Mouse (Mus musculus): ENCODE results near the gene Pafah1b3. TPM values are rescaled to one million over a fixed set of nuclear protein-coding genes. Genes with fewer than 3 reads are reported as not detected.

Pafah1b3 gene
- polyA plus RNA-seq, 1 experiment, result 37.1 TPM

DNA sequence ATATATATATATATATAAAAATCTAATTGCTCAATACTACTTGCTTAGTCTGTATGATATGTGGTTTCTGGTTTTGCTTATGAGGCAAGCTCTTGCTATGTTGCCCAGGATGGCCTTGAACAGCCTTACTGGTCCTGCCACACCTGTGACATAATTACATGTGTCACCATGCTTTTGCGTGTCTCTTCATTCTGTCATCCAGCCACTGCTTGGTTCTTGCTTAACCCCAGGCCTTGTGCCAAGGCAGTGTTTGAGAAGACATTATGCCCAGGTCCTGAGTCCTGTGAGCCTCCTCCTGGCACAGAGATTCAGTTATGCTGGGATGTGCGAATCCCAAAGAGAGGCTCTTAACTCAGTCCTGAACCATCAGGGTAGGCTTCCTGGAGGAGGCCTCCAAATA is 25.4 kb upstream of the Pafah1b3 start:
- TF ChIP-seq POLR2A (IDR thresholded peaks at IDR 0.05; ENCODE audit: control insufficient read depth, low read depth, low read length), result no peak
- no peak for TF ChIP-seq CTCF (IDR thresholded peaks at IDR 0.05; ENCODE audit: control insufficient read depth, insufficient read depth, insufficient replicate concordance, low read depth, low read length)
- no peak overlapping the region for H3K4me3 ChIP-seq (ENCODE audit: control insufficient read depth, low read depth, low read length)
- H3K27ac ChIP-seq (ENCODE audit: control insufficient read depth, insufficient read depth, low read depth, low read length), result no peak overlapping the region

DNA sequence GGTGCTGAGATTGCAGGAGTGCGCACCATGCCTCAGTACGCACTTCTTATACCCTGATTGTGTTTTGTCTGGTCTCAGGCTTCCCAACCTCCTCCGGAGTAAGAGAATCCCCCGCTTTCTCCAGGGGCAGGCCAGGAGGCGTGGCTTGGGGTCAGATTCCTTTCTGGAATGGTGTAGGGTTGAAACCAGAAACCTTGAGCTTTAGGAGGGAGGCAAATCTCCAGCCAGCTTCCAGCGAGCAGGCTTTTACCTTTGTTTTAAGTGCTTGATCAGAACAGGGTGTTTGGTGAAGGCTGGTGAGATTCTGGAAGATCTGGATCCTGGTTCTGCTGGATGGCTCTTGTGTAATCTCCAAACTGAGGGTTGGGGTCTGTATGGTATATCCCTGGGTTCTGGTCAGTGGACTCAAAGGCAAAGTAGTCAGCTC is 24.3 kb upstream of the Pafah1b3 start:
- TF ChIP-seq POLR2A (IDR thresholded peaks at IDR 0.05; ENCODE audit: control insufficient read depth, low read depth, low read length) (no peak), CTCF (IDR thresholded peaks at IDR 0.05; ENCODE audit: control insufficient read depth, insufficient read depth, insufficient replicate concordance, low read depth, low read length) (no peak)

More for the DNA sequence above, 25.4 kb upstream of the Pafah1b3 start:
- H3K4me1 ChIP-seq (ENCODE audit: control insufficient read depth, insufficient read depth, low read length), result peaks cover 14% of the 10 kb centered on the region
- H3K27me3 ChIP-seq (ENCODE audit: control insufficient read depth, insufficient read depth, low read length), result no peaks in the 10 kb centered on the region
- H3K36me3 ChIP-seq (ENCODE audit: control insufficient read depth, insufficient read depth, low read length), result no peaks in the 10 kb centered on the region

DNA sequence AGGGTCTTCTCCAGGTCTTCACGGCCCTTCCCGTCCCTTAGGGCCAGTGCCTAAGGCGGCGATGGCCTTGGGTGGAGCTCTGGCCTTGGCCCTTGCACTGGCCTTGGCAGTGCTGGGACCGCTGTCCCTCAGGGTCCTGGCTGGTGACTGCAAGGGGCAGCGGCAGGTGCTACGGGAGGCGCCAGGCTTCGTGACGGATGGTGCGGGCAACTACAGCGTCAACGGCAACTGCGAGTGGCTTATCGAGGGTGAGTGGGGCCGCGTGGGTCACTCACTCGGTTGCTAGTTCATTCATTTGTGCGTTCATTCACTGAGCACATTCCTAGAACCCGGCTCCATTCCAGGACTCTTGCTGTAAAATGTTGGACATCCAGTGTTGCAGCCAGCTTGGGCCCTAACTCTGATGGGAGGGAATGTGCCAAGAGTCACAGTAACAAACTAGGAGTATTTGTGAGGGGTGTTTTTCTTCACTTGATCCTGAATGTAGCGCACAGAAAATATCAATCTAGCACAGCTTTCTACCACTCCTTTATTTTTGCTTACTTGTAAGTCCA is 19.7 kb upstream of the Pafah1b3 start:
- Histone ChIP-seq H3K27ac (ENCODE audit: control insufficient read depth, insufficient read depth, low read depth, low read length) (peak overlapping the region; percentile 53), H3K4me1 (ENCODE audit: control insufficient read depth, insufficient read depth, low read length) (peaks cover 29% of the 10 kb centered on the region), H3K27me3 (ENCODE audit: control insufficient read depth, insufficient read depth, low read length) (no peaks in the 10 kb centered on the region; the same call in 1 of the 2 replicates), H3K4me3 (ENCODE audit: control insufficient read depth, low read depth, low read length) (peak overlapping the region; percentile 81), H3K36me3 (ENCODE audit: control insufficient read depth, insufficient read depth, low read length) (no peaks in the 10 kb centered on the region)
- TF ChIP-seq CTCF (IDR thresholded peaks at IDR 0.05; ENCODE audit: control insufficient read depth, insufficient read depth, insufficient replicate concordance, low read depth, low read length), result no peak
- TF ChIP-seq POLR2A (IDR thresholded peaks at IDR 0.05; ENCODE audit: control insufficient read depth, low read depth, low read length), result no peak

More for the DNA sequence above, 24.3 kb upstream of the Pafah1b3 start:
- Histone ChIP-seq H3K27ac (ENCODE audit: control insufficient read depth, insufficient read depth, low read depth, low read length) (peak overlapping the region; percentile 79; the same call in 1 of the 2 replicates), H3K27me3 (ENCODE audit: control insufficient read depth, insufficient read depth, low read length) (no peaks in the 10 kb centered on the region), H3K4me1 (ENCODE audit: control insufficient read depth, insufficient read depth, low read length) (peaks cover 20% of the 10 kb centered on the region), H3K4me3 (ENCODE audit: control insufficient read depth, low read depth, low read length) (no peak overlapping the region), H3K36me3 (ENCODE audit: control insufficient read depth, insufficient read depth, low read length) (no peaks in the 10 kb centered on the region)

DNA sequence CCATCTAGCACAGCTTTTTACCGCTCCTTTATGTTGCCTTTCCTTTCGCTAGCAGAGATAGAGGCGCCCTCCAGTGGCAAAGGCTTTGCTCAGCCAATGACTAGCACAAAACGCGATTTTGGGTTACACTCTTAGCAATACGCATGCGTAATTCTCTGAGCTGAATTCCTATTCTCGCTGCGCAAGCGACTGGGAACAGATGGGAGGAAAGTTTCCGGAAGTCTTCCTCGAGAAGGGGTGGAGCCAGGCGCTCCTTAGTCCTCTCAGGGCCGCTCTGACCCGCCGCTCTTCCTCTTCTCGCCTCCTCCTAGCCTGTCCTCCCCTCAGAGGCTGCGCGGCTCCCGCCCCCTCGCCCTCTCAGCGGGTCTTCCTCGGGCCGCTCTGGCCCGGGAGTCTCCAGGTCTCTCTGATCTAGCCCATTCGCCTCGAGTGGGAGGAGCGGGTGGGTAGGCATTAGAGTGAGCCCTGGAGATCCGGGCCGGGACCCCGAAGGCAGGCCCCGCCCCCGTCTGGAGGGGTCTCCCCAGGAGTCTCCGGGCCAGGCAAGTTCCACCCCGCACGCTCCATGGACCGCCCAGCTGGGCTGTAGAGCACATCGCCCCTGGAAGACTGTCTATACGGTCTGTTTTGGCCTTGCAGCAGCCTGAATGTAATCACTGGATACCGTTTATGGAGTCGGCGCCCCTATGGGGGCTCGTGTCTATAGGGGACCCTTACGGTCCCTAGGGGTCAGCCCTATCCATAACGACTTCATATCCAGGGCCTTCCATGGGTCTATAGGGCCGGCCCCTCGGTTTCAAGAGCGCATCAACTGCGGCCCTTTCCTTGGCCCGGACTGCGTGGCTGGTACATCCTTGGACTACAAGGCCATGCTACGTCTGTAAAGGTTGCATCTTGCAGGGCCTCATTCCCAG is 19.0 kb upstream of the Pafah1b3 start, which contains the start of gene Megf8:
Gene Megf8 (plus strand): TSS at position 633 of the 914 bp plus-strand sequence.
- TF ChIP-seq POLR2A (IDR thresholded peaks at IDR 0.05; ENCODE audit: control insufficient read depth, low read depth, low read length), result peak; percentile 63
- TF ChIP-seq CTCF (IDR thresholded peaks at IDR 0.05; ENCODE audit: control insufficient read depth, insufficient read depth, insufficient replicate concordance, low read depth, low read length), result peak; percentile 36; the same call in 1 of the 2 replicates
- H3K27me3 ChIP-seq (ENCODE audit: control insufficient read depth, insufficient read depth, low read length), result no peaks in the 10 kb centered on the region; the same call in 1 of the 2 replicates
- H3K4me3 ChIP-seq (ENCODE audit: control insufficient read depth, low read depth, low read length), result peak within 1 kb of the TSS; percentile 81
- H3K27ac ChIP-seq (ENCODE audit: control insufficient read depth, insufficient read depth, low read depth, low read length), result peak within 1 kb of the TSS; percentile 53
- H3K4me1 ChIP-seq (ENCODE audit: control insufficient read depth, insufficient read depth, low read length), result peaks cover 26% of the 10 kb centered on the region
- no peaks in the 10 kb centered on the region for H3K36me3 ChIP-seq (ENCODE audit: control insufficient read depth, insufficient read depth, low read length)

DNA sequence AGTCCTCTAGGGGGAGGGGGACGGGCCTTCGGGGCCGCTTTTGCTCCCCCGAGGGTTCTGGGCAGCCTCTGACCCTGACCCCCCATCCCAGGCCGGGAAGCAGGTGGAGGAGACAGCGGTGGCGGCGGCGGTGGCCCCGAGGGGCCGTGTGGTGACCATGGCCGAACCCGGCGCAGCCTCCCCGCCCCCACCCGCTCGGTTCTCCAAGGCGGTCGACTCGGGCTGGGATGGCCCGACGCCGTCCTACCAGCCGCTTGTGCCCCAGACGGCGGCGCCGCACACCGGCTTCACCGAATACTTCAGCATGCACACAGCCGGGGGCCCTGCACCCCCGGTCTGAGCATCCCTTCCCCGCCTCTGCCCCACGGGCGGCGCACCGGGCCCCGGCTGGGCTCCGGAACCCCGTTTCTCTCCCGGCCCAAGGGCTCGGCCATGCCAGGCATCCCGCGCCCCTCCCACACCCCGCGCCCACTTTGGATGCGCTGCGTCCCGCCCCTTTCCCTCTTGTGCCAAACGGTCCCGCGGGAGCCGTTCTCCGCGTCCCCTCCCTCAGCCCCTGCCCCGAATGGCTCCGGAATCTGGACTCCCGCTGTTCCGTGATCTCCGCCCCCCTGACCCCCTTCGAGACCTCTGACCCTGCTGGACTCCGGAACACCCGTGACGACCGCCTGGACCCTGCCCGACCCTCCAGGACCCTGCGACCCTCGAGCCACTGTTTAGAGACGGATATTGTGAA is 17.7 kb upstream of the Pafah1b3 start:
- peak overlapping the region; percentile 48 for H3K4me3 ChIP-seq (ENCODE audit: control insufficient read depth, low read depth, low read length)
- H3K36me3 ChIP-seq (ENCODE audit: control insufficient read depth, insufficient read depth, low read length), result no peaks in the 10 kb centered on the region
- H3K27ac ChIP-seq (ENCODE audit: control insufficient read depth, insufficient read depth, low read depth, low read length), result no peak overlapping the region
- H3K4me1 ChIP-seq (ENCODE audit: control insufficient read depth, insufficient read depth, low read length), result peaks cover 19% of the 10 kb centered on the region
- H3K27me3 ChIP-seq (ENCODE audit: control insufficient read depth, insufficient read depth, low read length), result no peaks in the 10 kb centered on the region; the same call in 1 of the 2 replicates
- TF ChIP-seq POLR2A (IDR thresholded peaks at IDR 0.05; ENCODE audit: control insufficient read depth, low read depth, low read length), result no peak
- no peak for TF ChIP-seq CTCF (IDR thresholded peaks at IDR 0.05; ENCODE audit: control insufficient read depth, insufficient read depth, insufficient replicate concordance, low read depth, low read length)

DNA sequence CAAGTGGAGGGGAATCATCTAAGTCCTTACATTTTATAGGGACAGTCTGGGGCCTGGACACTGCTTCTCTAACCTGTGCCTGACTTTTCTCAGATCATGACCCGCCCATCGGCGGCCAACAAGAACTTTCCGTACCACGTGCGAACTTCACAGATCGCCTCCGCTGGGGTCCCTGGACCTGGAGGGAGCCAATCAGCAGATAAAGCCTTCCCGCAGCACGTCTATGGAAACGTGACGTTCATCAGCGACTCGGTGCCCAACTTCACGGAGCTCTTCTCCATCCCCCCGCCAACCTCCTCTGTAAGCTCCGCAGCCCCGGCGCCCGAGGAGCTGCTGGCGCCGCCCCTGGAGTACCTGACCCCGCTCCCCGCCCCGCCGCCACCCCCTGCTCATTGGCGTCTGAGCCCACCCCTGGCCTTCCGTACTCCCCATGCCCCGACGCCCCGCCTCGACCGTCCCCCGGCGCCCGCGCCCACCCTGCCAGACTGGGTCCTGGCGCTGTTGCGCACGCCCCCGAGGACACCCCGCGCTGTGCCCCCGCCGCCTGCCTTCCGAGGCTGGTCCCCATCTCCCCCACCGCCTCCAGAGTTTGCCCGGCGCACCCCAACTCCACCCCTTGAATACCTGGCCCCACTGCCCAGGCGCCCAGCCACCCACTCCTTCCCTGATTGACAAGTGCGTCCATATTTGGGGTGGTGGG is 17.0 kb upstream of the Pafah1b3 start:
- Histone ChIP-seq H3K27ac (ENCODE audit: control insufficient read depth, insufficient read depth, low read depth, low read length) (no peak overlapping the region), H3K27me3 (ENCODE audit: control insufficient read depth, insufficient read depth, low read length) (no peaks in the 10 kb centered on the region; the same call in 1 of the 2 replicates), H3K4me3 (ENCODE audit: control insufficient read depth, low read depth, low read length) (peak overlapping the region; percentile 48), H3K36me3 (ENCODE audit: control insufficient read depth, insufficient read depth, low read length) (no peaks in the 10 kb centered on the region), H3K4me1 (ENCODE audit: control insufficient read depth, insufficient read depth, low read length) (peaks cover 19% of the 10 kb centered on the region)
- TF ChIP-seq POLR2A (IDR thresholded peaks at IDR 0.05; ENCODE audit: control insufficient read depth, low read depth, low read length) (no peak), CTCF (IDR thresholded peaks at IDR 0.05; ENCODE audit: control insufficient read depth, insufficient read depth, insufficient replicate concordance, low read depth, low read length) (no peak)

All from testis, adult 2 months (tissue).